Mouse (Mus musculus) liver, embryonic 14.5 days (tissue): ENCODE measurements around the gene Ifnar2. TPM values are rescaled to one million over a fixed set of nuclear protein-coding genes. Genes with fewer than 3 reads are reported as not detected.

Source experiments
- ATAC-seq: fragments of 200-750 bp; cut with Nextera tagmentation; 2 replicates; pipeline ENCODE4 v1.8.0; 2017; ENCODE audit warnings: moderate number of reproducible peaks, mild to moderate bottlenecking, moderate library complexity; ENCODE audit not compliant: insufficient read depth
- DNase-seq, 3 experiments: peaks; one replicate each; pipeline ENCODE4 v3.0.0-alpha.2; 2012 to 2013; ENCODE audit warnings: low read depth in 3 of 3, low spot score in 3 of 3
- H3K27ac ChIP-seq: fragments of 300-500 bp; sonication (generic); 2 replicates; pipeline ENCODE4 v1.5.1; 2014; ENCODE audit warnings: moderate library complexity, mild to moderate bottlenecking, control low read depth, inconsistent platforms
- H3K27me3 ChIP-seq: fragments of 300-500 bp; sonication (generic); 2 replicates; pipeline ENCODE4 v1.6.1; 2014; ENCODE audit warnings: mild to moderate bottlenecking, low read length, moderate library complexity; ENCODE audit not compliant: control insufficient read depth, insufficient read depth
- H3K36me3 ChIP-seq: fragments of 300-500 bp; sonication (generic); replicated peaks from 2 replicates; pipeline ENCODE4 v1.6.1; 2014; ENCODE audit warnings: low read depth; ENCODE audit not compliant: control insufficient read depth, insufficient read depth
- H3K4me1 ChIP-seq, 2 experiments: fragments of 200-500 bp in 1 of 2; fragments of 300-500 bp in 1 of 2; sonication (generic) in 1 of 2; replicated peaks; 2 replicates each; pipeline ENCODE4 v1.6.1; 2012 to 2014; ENCODE audit warnings: antibody characterized with exemption in 1 of 2, inconsistent platforms in 1 of 2, low read length in 1 of 2; ENCODE audit not compliant: control insufficient read depth in 2 of 2, insufficient read depth in 2 of 2
- H3K4me2 ChIP-seq: fragments of 300-500 bp; sonication (generic); 2 replicates; pipeline ENCODE4 v1.6.1; 2014; ENCODE audit warnings: low read depth, mild to moderate bottlenecking, control low read depth, moderate library complexity
- H3K4me3 ChIP-seq, 2 experiments: fragments of 200-500 bp in 1 of 2; fragments of 300-500 bp in 1 of 2; sonication (generic) in 1 of 2; 2 replicates each; pipeline ENCODE4 v1.5.1; 2012 to 2014; ENCODE audit warnings: low read depth in 2 of 2, low read length in 2 of 2, mild to moderate bottlenecking in 2 of 2, control low read depth in 1 of 2, inconsistent platforms in 1 of 2, moderate library complexity in 1 of 2; ENCODE audit not compliant: insufficient read depth in 1 of 2
- H3K9ac ChIP-seq: fragments of 300-500 bp; sonication (generic); replicated peaks from 2 replicates; pipeline ENCODE4 v1.6.1; 2014; ENCODE audit warnings: mild to moderate bottlenecking, control low read depth, moderate library complexity
- H3K9me3 ChIP-seq: fragments of 300-500 bp; sonication (generic); 2 replicates; pipeline ENCODE4 v1.6.1; 2016; ENCODE audit warnings: low read length, mixed read lengths; ENCODE audit not compliant: control insufficient read depth
- CTCF ChIP-seq: IDR thresholded peaks from 2 replicates; pipeline ENCODE4 v1.5.1; 2016; ENCODE audit warnings: antibody characterized with exemption, low read depth, control low read depth
- EP300 ChIP-seq: IDR thresholded peaks from 2 replicates; pipeline ENCODE4 v1.6.1; 2016; ENCODE audit warnings: antibody characterized with exemption, low read depth
- WGBS: fragments of 180-500 bp; shearing (Covaris S2); extraction: QIAGEN DNeasy Blood & Tissue Kit; methylation state at CpG from one replicate; pipeline ENCODE4 v1.1.7; 2014; ENCODE audit not compliant: insufficient replicate concordance; 5-methylcytosine and 5-hydroxymethylcytosine counted together
- polyA plus RNA-seq, 2 experiments: library from polyadenylated mRNA; depleted of rRNA in 1 of 2; stranded (reverse) in 1 of 2; unstranded in 1 of 2; fragments of >200 nt; fragmentation: Nextera tagmentation in 1 of 2; extraction: Ambion mirVana in 1 of 2; gene quantifications; 2 replicates each; pipeline versions ENCODE4 v1.2.1 to v1.2.3; 2012 to 2014

Gene Ifnar2
- polyA plus RNA-seq, 2 experiments = 33.1 to 68.4 TPM

- Histone ChIP-seq H3K36me3 (peaks cover 62% of the 10 kb centered on the region), H3K9ac (peak overlapping the region; percentile 2; the same call in 1 of the 2 replicates), H3K4me1 (peaks cover 30 to 32% of the 10 kb centered on the region in 2 experiments), H3K27ac (peak overlapping the region; percentile 23), H3K27me3 (no peaks in the 10 kb centered on the region), H3K4me2 (peak overlapping the region; percentile 44), H3K4me3 (no peak overlapping the region), H3K9me3 (no peaks in the 10 kb centered on the region)
- ATAC-seq = peak; percentile 73; the same call in 1 of the 2 replicates
- WGBS = 40% methylated on average over 7 of the region's 7 CpGs
- DNase-seq = no peak
- TF ChIP-seq EP300 (no peak), CTCF (no peak)
These were observed 44.4 kb downstream of the Ifnar2 start for GRCm38 (mm10) chr16:91416938-91417337.

GRCm38 (mm10) chr16:91418531-91418930 lies 45.9 kb downstream of the Ifnar2 start:
- no peaks in the 10 kb centered on the region for H3K9me3 ChIP-seq

GRCm38 (mm10) chr16:91425816-91426215 lies 53.2 kb downstream of the Ifnar2 start:
- Histone ChIP-seq H3K27ac (no peak overlapping the region), H3K4me3 (no peak overlapping the region), H3K9me3 (no peaks in the 10 kb centered on the region), H3K4me2 (no peak overlapping the region), H3K9ac (no peak overlapping the region), H3K27me3 (no peaks in the 10 kb centered on the region), H3K4me1 (no peaks in the 10 kb centered on the region), H3K36me3 (peaks cover 35% of the 10 kb centered on the region)
- 90% methylated on average over 6 of the region's 6 CpGs for WGBS
- TF ChIP-seq CTCF (no peak), EP300 (no peak)
- no peak for DNase-seq
- no peak for ATAC-seq

More at GRCm38 (mm10) chr16:91418531-91418930, 45.9 kb downstream of the Ifnar2 start:
- DNase-seq (no peak), ATAC-seq (no peak)
- Histone ChIP-seq H3K36me3 (peaks cover 59% of the 10 kb centered on the region), H3K9ac (no peak overlapping the region), H3K4me2 (no peak overlapping the region), H3K4me3 (no peak overlapping the region), H3K27me3 (no peaks in the 10 kb centered on the region), H3K4me1 (peaks cover 19 to 20% of the 10 kb centered on the region in 2 experiments), H3K27ac (no peak overlapping the region)
- TF ChIP-seq CTCF (no peak), EP300 (no peak)
- 67% methylated on average over 5 of the region's 5 CpGs for WGBS

GRCm38 (mm10) chr16:91426586-91426985 lies 54.0 kb downstream of the Ifnar2 start:
- DNase-seq = no peak
- no peak overlapping the region for H3K4me3 ChIP-seq
- no peaks in the 10 kb centered on the region for H3K4me1 ChIP-seq
- no peaks in the 10 kb centered on the region for H3K27me3 ChIP-seq
- 76% methylated on average over 4 of the region's 4 CpGs for whole genome bisulfite sequencing
- H3K9ac ChIP-seq = no peak overlapping the region
- no peak overlapping the region for H3K4me2 ChIP-seq
- peaks cover 32% of the 10 kb centered on the region for H3K36me3 ChIP-seq
- no peak overlapping the region for H3K27ac ChIP-seq
- no peak for ATAC-seq
- TF ChIP-seq CTCF (no peak), EP300 (no peak)
- no peaks in the 10 kb centered on the region for H3K9me3 ChIP-seq

- 0 out of 4 replicates have a peak, but pooled peaks cover 0 to 2% of the 10 kb centered on the region in 2 experiments for H3K4me1 ChIP-seq
- H3K27ac ChIP-seq = no peak overlapping the region
- TF ChIP-seq EP300 = no peak
- no peak for TF ChIP-seq CTCF
- DNase-seq = no peak
- no peak for ATAC-seq
- no peaks in the 10 kb centered on the region for H3K9me3 ChIP-seq
- H3K4me2 ChIP-seq = no peak overlapping the region
- no peak overlapping the region for H3K4me3 ChIP-seq
- H3K27me3 ChIP-seq = no peaks in the 10 kb centered on the region
- H3K9ac ChIP-seq = no peak overlapping the region
- H3K36me3 ChIP-seq = peaks cover 25% of the 10 kb centered on the region
- WGBS = 63% methylated on average over 5 of the region's 5 CpGs
These were observed 54.9 kb downstream of the Ifnar2 start for GRCm38 (mm10) chr16:91427461-91427860.
